Mouse (Mus musculus): ENCODE results near the gene Kctd15.
A peak's percentile ranks its signal among the peaks of the same experiment; 100 is the strongest.

The Kctd15 gene

DNA sequence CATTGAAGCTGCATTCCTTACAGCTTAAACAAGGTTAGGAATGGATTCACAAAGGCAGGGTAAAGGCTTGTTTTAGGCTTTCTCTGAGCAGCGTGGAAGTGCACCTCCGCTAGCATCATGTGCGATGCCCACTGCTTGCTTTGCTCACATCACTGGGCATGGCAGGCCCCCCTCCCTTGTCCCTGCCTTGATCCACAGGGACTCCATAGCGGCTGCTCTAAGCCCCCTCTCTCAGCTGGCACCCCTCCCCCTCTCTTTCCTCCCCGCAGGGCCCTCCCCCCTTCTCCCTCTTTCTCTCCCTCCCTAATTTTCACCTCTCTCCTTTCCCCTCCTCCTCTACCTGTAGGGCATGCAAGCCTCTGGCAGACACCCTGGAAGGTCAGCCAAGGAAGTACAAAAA, 5.7 kb upstream of the Kctd15 start:
- no peak for DNase-seq

- DNase-seq, result peak; percentile 72
Observed at GRCm38 (mm10) chr7:34659386-34660085, 3.0 kb upstream of the Kctd15 start.

DNA sequence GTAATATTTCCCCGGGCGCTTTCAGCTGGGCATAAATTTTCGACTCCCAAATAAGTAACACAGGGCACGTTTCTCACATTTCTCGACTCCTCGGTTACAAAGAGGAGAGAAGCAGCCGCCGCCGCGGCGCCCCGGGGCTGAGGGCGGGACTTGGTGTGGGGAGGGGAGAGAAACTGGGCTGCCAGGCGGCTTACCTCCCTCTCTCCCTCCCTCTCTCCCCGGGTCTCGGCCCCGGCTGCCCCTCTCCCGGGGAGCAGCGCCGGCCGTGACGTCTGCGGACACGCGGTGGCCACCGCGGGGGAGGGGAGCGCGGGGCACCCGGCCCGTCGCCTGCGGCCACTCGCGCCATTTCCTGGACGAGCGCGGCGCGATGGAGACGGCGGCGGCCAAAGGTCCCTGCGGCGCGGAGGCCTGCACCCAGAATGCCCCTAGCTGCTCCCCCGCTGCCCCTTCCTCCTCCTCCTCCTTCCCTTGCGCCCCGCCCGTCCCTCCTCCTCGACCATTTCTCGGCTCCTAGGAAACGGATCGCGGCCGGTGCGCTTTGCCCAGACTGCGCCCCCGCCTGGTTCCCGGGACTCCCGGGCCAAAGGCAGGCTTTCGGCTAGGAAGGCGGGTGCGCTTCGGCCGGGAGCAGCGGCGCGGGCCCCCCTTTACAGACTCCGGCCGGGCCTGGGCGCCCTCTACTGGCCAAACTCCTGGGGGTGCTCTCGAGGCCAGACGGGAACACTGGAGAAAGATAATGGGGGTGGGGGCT, 1.3 kb downstream of the Kctd15 start:
- DNase-seq, result peak; percentile 90

DNA sequence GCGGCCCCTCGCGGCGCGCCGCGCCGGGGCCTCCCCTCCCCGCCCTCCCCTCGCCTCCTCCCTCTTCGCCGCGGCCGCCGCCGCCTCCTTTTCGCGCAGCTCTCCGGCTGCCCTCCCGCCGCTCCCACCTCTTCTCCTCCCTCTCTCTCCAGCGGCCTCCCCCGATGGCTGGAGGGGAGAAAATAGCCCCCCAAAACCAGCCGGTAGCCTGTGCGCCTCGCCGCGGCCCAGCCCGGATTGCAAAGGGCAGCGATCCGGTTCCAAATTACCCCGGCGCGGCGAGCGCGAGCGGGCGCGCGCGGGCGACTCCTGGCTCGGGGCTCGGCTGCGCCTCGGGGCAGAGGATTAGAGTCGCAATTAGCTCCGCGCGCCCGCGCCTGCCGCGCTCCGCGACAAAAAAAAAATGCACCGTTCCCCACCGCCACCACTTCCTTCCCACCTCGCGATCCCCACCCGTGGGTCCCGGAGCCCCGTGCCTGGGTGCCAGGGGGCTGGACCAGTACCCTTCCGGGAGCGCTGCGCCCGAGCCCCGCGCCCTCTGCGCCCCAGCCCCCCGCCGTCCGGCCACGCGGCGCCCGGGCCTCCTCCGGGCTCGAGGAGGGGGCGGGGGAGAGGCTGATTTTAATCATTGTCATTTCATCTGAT, 2.0 kb downstream of the Kctd15 start:
- DNase-seq, result peak; percentile 58

- DNase-seq, result no peak
Observed at GRCm38 (mm10) chr7:34653731-34654440, 2.6 kb downstream of the Kctd15 start.

DNA sequence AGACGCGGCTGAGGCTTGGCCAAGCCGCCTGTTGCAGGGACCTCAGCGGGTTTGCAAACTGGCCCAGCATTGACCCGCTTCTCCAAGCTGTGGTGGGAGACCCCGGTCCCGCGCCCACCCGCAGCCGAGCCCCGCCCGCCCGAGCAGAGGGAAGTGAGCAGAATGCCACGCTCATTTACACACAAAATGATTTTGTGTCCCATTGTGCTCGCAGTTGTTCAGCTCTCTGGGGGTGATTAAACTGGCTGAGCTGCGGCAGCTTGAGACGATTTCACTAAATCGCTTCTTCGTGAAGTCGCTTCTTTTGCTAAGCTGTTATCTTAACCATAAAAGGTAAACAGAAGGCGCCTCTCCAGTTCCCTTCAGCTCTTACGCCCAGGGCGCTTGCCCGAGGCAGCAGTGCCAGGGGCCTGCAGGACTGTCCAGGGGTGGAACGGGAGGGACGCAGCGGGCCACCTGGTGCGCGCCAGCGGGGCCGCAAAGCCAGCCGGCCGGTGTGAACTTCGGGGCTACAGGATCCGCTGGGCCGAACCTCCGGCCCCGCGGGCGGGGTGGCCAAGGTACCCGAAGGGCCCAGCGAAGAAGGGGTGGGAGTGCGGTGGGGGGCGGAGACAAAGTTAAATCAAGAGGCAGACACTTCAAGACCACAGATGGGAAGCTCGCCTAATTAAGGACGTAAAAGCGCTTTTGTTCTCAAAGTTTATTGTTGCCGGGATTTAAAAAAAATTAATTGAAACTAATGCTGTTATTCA, 3.6 kb downstream of the Kctd15 start:
- no peak for DNase-seq

GRCm38 (mm10) chr7:34651381-34651780, 5.2 kb downstream of the Kctd15 start:
- no peak for DNase-seq

- DNase-seq, result peak; percentile 88
Observed at GRCm38 (mm10) chr7:34647052-34647451, 9.5 kb downstream of the Kctd15 start.

DNA sequence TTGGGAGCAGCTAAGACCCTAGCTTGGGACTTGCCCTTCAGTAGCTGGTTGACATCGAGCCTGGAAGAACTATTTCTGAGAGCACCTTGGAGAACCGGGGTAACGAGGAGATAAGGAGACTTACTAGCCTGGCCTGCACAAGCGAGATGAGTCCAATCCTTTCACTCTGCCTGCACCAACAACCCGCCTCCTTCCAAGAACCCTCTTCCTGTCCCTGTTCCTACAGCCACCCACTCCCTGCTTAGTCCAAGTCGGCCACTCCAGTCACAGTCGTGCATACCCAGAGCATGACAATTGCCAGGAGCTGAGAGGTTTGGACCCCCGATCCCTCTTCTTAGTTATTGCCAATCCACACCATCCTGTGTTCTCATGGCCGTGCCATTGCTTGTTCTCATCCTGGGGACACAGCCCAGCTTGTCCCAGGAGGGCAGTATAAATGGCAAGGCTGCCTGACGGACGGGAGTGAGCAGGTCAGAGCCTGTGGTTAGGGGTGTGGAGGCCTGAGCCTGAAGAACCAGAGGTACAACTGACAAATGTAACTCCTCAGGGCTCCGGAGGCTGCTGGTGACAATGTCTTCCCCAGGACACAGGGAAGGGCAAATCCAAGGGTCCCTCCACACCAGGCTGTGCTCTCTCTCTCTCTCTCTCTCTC, 10.3 kb downstream of the Kctd15 start:
- no peak for DNase-seq

- DNase-seq, result no peak
Observed at GRCm38 (mm10) chr7:34645623-34646022, 10.9 kb downstream of the Kctd15 start.

GRCm38 (mm10) chr7:34644591-34644990, 11.9 kb downstream of the Kctd15 start:
- DNase-seq, result no peak

- no peak for DNase-seq
Observed at GRCm38 (mm10) chr7:34643329-34643728, 13.2 kb downstream of the Kctd15 start.

GRCm38 (mm10) chr7:34641968-34642367, 14.6 kb downstream of the Kctd15 start:
- DNase-seq, result no peak

DNA sequence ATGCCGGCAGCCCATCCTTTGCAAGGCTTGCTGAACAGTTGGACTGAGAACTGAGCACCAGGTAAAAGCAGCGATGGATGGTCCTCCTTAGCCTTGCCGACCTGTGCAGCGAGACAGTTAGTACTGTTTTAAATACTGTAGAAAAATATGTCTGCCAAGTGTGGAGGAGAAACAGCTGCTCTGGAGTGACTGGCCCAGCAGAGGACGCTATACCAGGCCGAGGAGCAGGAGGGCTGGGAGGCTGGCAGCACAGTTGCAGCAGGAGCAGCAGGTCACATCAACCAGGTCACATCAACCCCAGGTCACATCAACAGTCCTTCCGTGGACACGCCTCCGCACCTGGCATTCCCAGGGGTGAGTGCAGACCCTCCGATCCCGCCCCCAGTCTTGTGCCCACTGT, 16.7 kb downstream of the Kctd15 start:
- DNase-seq, result no peak

GRCm38 (mm10) chr7:34636661-34637060, 19.9 kb downstream of the Kctd15 start:
- DNase-seq, result no peak

- no peak for DNase-seq
Observed at GRCm38 (mm10) chr7:34632966-34633742, 23.4 kb downstream of the Kctd15 start.

DNA sequence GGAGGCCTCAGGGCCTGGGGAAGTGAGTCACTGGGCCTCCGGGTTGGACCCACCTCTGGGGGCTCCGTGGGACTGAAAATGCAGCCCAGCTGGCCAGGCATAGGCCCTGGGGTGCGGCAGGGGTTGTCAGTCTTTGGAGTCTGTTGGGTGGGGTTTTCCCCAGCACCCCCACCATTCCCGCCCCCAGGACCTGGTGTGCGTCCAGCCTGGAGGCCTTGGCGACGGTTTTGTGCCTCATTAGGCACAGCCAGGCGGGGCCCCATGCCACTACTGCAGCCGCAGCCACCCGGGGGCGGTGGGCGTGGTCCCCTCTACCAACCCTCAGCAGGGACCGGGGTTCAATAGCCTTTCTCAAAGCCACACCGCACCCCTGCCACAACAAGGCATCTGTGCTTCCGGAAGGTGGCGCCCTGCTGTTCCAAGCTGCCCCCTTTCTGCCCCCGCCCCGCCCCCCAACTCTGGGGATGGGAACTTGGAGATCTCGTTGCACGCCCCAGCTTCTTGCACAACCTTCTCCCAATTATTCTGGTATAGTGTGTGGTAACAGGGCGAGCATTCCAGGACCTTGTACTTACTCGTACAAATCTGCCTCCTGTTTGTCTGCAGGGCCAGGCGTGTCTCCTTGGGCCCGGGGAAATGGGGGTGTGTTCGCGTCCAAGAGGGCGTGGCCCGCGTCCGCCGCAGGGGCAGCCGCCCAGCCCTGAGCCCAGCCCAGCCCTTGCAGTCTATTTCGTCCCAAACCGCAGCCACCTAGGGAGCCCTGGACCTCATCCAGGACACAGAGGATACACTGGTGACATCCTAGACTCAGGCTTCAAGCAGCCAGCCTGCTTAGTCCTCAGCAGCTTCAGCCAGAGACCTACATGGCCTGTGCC, 26.1 kb downstream of the Kctd15 start:
- DNase-seq, result peak; percentile 45

DNA sequence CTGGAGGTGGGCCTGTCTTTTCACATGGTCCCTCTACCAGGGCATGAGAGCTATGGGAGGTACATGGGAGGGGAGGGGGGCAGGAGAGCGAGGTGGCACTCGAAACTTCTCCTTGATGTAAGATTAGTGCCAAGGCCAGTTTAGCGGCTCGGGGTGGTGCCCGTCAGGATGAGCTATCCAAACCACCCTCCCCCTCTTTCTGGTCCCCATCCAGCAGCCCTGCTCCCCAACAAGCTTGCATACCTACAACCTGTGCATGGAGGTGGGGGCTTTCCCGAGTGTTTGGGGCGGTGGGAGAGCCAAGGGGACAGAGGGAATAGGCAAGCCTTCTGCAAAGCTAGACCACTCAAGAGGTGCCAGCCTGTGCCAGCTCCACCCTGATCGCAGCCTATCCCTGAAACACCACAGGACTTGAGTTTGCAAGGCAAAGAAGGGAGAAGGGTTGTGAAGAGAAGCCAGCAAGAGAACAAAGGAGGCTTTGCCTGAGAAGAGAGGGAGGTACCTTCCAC, 26.8 kb downstream of the Kctd15 start:
- DNase-seq, result no peak

GRCm38 (mm10) chr7:34620411-34620810, 36.1 kb downstream of the Kctd15 start:
- no peak for DNase-seq

All from kidney, adult 11 months (tissue).